Mouse (Mus musculus): ENCODE measurements at regions not wholly inside any gene's neighbourhood (a gene's known extent, or its start where the extent isn't known, plus 50 kb on each side); places are given as distances from the start of the nearest gene placed in this dataset.

DNA sequence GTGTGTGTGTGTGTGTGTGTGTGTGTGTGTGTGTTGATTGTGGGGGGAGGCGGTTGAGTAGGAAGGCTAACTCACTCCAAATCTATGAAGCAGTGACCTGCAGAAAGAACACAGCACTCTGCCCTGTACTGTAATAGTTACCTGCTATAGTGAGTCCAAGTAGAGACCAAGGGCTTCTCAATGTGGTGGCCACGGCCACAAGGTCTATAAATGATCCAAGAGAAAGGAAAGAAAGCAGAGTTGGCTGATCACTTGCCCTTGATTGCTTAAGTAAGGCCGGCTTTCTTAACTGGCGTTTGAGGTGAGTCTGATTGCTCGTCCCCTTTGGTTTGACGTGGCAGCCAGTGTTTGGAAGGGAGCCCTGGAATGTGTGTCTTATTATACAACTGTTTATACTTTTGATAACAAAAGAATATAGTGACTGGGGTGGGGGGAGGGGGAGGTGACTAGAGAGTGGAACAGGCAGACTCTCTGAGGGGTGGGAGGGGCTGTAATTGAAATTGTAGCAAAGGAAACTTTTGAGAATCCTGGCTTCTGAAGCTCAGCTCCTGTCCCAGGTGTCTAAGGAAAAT is 473.3 kb upstream of the Kif2a start:
- intact Hi-C loops (cut with DNase I), result no loop called here
- DNase-seq (ENCODE audit: low spot score in 2 of 2), result no peak

DNA sequence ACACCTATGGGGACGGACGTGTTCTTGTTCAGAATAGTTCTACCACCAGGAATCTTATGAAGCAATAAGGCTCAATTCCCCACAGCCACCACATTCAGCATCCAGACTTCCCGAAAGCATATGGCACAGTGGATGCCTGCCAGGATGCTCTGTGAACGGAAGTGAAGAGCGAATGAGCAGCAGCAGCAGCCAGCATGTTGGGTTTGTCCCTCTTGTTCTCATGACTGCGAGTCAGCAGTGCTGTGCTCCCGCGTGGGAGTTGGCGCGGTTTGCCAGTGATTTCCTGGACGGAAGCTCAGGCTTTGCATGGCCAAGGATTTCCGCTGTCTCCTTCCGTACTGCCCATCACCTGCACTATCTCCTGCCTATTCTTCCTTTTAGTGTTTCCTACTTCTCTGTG is 471.8 kb upstream of the Kif2a start:
- intact Hi-C loops (cut with DNase I), result no loop called here
- DNase-seq (ENCODE audit: low spot score in 2 of 2), result peak; percentile 78 to 79

GRCm38 (mm10) chr13:107492448-107492847 is 470.5 kb upstream of the Kif2a start:
- DNase-seq (ENCODE audit: low spot score in 2 of 2), result no peak
- intact Hi-C loops (cut with DNase I), result no loop called here

DNA sequence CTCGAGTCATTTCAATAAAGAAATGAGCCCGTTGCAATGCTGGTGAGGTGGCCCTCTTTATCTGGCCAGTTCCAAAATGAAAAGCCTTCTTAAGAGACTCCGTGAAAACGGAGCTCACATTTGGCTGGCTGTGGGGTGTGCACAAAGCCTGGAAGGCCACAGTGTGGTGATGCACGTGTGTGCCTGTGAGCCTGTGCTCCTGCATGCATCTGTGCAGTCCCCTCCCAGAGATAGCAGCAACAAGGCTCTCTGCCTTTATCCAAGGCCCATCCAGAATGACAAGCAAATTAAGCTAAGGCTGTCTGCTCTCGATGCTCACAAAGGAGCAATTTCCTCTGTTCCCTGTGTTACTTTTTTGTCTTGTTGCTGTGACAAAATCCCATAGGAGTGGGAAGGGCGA is 469.5 kb upstream of the Kif2a start:
- intact Hi-C loops (cut with DNase I), result no loop called here
- DNase-seq (ENCODE audit: low spot score in 2 of 2), result no peak

DNA sequence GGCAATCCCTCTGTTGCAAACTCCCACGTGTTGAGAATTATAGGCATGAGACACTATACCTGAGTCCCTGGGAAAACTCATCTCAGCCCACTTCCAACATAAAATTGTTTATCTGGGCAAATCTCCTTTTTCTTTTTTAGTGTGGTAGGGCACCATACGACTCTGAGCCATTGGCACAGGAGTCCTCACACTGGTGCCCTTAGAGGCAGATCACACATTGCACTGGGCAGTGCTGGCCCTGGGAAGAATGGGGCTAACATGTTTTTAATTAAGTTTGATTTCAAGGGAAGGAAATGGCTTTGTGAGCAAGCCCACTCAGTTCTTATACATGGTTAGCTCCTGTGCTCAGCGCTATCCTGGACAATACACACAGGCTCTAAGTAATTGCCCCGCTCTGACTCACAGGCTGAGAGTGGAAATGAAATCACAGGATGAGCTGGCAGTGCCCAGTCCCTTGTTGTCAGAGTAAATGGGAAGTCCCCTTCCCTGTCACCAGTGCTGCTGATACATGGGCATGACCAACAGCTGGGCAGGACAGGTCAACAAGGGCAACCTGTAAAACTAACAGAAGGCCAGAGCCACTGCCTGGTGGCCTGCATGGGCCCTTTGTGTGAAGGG is 463.6 kb upstream of the Kif2a start:
- no peak for DNase-seq (ENCODE audit: low spot score in 2 of 2)
- intact Hi-C loops (cut with DNase I), result no loop called here

GRCm38 (mm10) chr13:107484630-107484998 is 462.7 kb upstream of the Kif2a start:
- no peak for DNase-seq (ENCODE audit: low spot score in 2 of 2)
- intact Hi-C loops (cut with DNase I), result no loop called here

DNA sequence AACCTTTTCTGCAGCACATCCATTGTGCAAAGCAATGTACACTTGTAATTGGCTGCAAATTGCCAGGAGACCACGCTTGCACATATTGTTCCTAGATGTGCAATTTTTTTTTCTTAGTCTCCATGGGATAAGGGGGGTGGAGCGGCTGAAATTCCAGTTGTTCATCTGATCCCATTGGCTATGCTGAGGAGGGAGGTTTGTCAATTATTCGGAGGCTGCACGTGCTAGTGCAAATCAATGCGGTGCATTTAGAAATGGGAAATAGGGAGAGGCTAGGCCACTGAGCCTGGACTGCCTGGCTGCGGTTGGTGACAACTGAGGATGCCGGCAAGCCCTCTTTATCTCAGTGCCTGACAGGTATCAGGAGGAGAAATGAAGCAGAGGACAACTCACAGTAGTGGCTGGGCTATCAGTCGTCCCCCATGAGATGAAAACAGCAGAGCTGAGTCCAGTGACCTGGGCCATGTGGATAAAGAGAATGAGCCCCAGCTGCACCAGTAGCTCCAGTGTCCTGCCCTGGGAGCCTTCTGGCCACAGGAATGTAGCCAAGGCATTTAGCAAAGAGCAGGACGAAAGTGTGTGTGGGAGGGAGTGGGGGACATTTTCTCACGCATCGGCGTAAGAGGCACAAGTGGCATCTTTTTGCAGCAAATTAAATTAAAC is 462.2 kb upstream of the Kif2a start:
- intact Hi-C loops (cut with DNase I), result no loop called here

DNA sequence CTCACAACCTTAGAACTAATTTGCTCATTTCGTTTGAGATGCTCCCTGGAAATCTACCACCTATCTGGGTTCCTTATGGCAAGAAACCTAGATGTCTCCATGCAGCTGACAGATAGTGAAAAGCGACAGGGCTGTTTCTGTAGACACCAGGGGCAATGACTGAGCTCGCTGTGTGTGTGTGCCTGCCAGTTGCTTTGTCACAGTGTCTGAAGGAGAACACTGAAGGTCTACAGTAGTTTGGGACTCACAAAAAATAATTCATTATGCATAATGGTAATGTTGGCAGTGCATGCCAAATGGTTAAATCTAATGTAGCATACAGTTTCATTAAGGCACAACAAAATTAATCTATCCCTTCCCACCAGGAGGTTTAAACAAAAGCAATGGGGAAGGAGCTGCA is 453.2 kb upstream of the Kif2a start:
- intact Hi-C loops (cut with DNase I), result no loop called here
- DNase-seq (ENCODE audit: low spot score in 2 of 2), result no peak

More for the DNA sequence above, 462.2 kb upstream of the Kif2a start:
- DNase-seq (ENCODE audit: low spot score in 2 of 2), result no peak

- intact Hi-C loops (cut with DNase I), result no loop called here
- DNase-seq (ENCODE audit: low spot score in 2 of 2), result no peak
These were observed 447.8 kb upstream of the Kif2a start for GRCm38 (mm10) chr13:107469491-107470276.

- DNase-seq (ENCODE audit: low spot score in 2 of 2), result no peak
- intact Hi-C loops (cut with DNase I), result loop anchor here (5.0 kb wide), 2 partner anchors 425 to 690 kb away; no protein-coding TSS in a partner anchor
These were observed 440.9 kb upstream of the Kif2a start for GRCm38 (mm10) chr13:107462791-107463190.

DNA sequence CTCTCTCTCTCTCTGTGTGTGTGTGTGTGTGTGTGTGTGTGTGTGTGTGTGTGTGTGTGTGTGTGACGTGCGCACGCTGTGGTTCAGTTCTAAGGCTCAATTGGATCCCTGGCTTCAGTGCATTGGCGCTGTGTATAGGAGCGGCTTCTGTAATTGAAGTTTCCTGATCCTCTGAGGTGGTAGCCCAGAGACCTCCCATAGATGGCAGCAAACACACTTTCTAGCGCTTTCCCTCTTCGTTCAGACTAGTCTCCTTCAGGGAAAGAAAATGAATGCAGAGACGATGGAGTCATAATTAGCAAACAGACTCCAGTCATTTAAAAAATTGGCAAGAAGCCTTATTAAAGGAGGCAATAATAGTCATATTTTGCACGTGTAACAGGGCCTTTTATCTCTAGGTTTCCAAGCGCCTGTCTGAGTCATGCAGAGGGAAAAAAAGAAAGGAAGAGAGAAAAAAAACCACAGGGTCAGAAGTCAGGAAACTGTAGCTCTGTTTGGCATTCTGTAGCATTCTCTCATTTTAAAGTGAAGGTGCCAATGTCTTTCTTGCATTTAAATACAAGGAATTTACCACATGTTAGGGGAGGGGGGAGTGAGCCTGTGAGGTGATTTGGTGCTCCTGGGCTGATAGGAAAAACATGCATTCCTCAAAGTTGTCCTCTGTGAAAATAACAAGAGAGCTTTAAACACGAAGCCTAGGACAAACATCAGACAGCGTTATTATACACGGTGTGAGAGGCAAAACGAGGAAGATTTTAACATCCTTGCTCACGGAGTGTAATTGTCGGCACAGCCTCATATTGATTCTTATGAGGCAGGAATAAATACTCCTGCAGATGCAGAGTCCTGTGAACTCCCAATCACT is 439.4 kb upstream of the Kif2a start:
- intact Hi-C loops (cut with DNase I), result loop anchor here (5.0 kb wide), 2 partner anchors 426 to 691 kb away; no protein-coding TSS in a partner anchor

DNA sequence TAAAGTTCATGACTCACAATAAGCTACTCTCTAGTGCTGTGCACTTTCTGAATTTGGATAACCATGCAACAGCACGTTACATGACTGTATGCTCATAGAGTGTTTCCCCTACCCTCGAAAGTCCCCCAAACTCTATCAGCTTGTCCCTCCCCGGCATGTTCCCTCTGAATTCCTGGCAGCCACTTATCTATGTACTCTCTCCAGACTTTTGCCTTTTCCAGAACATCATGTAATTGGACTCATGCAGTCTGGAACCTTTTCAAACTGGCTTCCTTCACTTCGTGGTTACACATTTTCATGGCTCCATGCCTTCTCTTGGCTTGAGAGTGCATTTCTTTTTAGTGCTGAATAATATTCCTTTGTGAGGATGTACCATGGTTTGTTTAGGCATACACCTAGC is 436.8 kb upstream of the Kif2a start:
- intact Hi-C loops (cut with DNase I), result no loop called here

More for the DNA sequence above, 439.4 kb upstream of the Kif2a start:
- DNase-seq (ENCODE audit: low spot score in 2 of 2), result peak; percentile 82

GRCm38 (mm10) chr13:107457270-107457669 is 435.3 kb upstream of the Kif2a start:
- DNase-seq (ENCODE audit: low spot score in 2 of 2), result no peak
- intact Hi-C loops (cut with DNase I), result no loop called here

More for the DNA sequence above, 436.8 kb upstream of the Kif2a start:
- DNase-seq (ENCODE audit: low spot score in 2 of 2), result no peak

GRCm38 (mm10) chr13:107456394-107456793 is 434.5 kb upstream of the Kif2a start:
- intact Hi-C loops (cut with DNase I), result no loop called here
- DNase-seq (ENCODE audit: low spot score in 2 of 2), result no peak

- intact Hi-C loops (cut with DNase I), result no loop called here
- DNase-seq (ENCODE audit: low spot score in 2 of 2), result peak; percentile 52 to 78
These were observed 427.8 kb upstream of the Kif2a start for GRCm38 (mm10) chr13:107449598-107450179.

DNA sequence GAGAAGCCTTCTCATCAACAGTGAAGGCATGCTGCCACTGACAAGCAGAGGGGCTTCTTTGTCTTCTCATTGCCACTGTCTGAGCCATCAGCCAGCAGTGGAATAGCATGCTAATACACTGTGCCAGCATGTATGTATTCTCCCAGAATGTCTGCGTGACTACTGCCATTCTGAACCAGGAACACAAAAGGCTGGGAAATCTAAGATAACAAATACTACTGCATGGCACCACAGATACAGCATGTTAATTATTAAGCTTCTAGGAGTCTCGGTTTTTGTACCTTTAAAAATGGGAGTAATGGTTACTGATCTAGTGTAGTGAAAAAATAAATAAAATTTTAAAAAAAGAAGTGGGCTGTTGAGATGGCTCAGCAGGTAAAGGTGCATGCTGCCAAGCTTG is 425.9 kb upstream of the Kif2a start:
- intact Hi-C loops (cut with DNase I), result no loop called here
- DNase-seq (ENCODE audit: low spot score in 2 of 2), result no peak

DNA sequence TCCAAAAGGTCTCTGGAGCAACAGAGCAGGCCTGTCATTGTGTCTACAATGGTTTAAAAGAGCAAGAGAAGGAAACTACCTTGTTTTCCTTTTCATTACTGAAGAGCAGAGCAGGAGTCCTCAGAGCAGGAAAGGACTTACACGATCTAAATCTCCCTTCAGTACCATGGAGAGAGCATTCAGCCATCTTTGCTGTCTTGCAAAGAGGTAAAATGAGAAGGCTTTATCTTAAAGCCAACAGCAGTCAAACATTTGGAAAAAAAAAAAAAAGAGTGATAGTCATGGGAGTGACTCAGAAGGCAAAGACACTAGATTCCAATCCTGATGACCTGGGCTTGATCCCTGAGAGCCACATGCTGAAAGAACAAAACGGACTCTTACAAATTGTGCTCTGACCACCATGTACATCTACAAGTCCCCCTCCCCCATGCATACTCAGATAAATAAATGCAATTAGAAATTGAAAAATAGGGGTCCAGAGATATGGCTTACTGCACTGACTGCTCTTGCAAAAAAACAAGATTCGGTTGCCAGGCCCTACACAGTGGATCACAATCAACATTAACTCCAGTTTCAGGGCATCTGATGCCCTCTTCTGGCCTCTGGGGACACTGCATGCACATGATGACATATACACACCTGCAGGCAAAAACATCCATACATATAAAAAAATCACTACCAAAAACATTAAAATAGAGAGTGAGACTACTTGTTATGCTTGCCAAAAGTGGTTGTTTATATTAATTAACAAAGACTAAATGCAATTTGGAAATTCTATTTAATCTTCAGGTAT is 397.6 kb upstream of the Kif2a start:
- intact Hi-C loops (cut with DNase I), result no loop called here
- no peak for DNase-seq (ENCODE audit: low spot score in 2 of 2)

DNA sequence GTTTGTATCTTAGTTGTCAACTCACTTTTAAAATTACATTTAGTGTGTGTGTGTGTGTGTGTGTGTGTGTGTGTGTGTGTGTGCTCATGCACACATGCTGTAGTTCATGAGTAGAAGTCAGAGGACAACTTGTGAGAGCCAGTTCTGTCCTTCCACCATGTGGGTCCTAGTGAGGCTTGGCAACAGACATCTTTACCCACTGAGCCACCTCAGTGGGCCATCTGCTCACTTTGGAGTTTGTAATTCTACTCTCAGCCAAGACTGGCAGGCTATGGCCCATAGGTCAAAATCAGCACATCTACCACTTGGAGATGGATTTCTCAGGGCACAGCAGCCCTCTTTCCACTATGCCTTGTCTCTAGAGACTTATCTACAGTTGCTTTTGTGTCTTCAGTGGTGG is 388.3 kb upstream of the Kif2a start:
- no peak for DNase-seq (ENCODE audit: low spot score in 2 of 2)
- intact Hi-C loops (cut with DNase I), result no loop called here

Data from left cerebral cortex, postnatal 14 days (tissue).